Mouse (Mus musculus): ENCODE data around the gene Lpxn. TPM values are rescaled to one million over a fixed set of nuclear protein-coding genes. Genes with fewer than 3 reads are reported as not detected.

Lpxn gene
- polyA plus RNA-seq, 2 experiments: 4.0 to 4.8 TPM

GRCm38 (mm10) chr19:12765308-12765707 lies 30.7 kb upstream of the Lpxn start, which contains the start of gene Cntf:
Gene Cntf, minus strand, starts transcription at chr19:12765632.
- no peak within 1 kb of the TSS for H3K9ac ChIP-seq (ENCODE audit: low read depth, low read length, severe bottlenecking)
- 66% methylated on average over 7 of the region's 7 CpGs for WGBS
- no peak for ATAC-seq (ENCODE audit: low FRiP score, low read depth)
- H3K4me1 ChIP-seq (ENCODE audit: control insufficient read depth, insufficient read depth, low read length): no peaks in the 10 kb centered on the region
- H3K27ac ChIP-seq (replicated peaks; ENCODE audit: low read depth, low read length): no peak within 1 kb of the TSS
- no peak within 1 kb of the TSS for H3K4me2 ChIP-seq (replicated peaks; ENCODE audit: low read depth, low read length, severe bottlenecking)
- peaks cover 46% of the 10 kb centered on the region for H3K36me3 ChIP-seq (ENCODE audit: control insufficient read depth, insufficient read depth, low read length)
- TF ChIP-seq POLR2A (IDR thresholded peaks at IDR 0.05; ENCODE audit: borderline replicate concordance, extremely low read depth, insufficient read depth, insufficient read length): no peak
- no peak for DNase-seq (ENCODE audit: low spot score)
- no peak within 1 kb of the TSS for H3K4me3 ChIP-seq (replicated peaks; ENCODE audit: low read length)
- H3K27me3 ChIP-seq (ENCODE audit: control insufficient read depth, insufficient read depth, low read length): no peaks in the 10 kb centered on the region
- H3K9me3 ChIP-seq (ENCODE audit: control insufficient read depth, low read length): no peaks in the 10 kb centered on the region

- Histone ChIP-seq H3K9me3 (ENCODE audit: control insufficient read depth, low read length) (no peaks in the 10 kb centered on the region), H3K4me1 (ENCODE audit: control insufficient read depth, insufficient read depth, low read length) (no peaks in the 10 kb centered on the region), H3K36me3 (ENCODE audit: control insufficient read depth, insufficient read depth, low read length) (peaks cover 49% of the 10 kb centered on the region), H3K27me3 (ENCODE audit: control insufficient read depth, insufficient read depth, low read length) (no peaks in the 10 kb centered on the region), H3K9ac (ENCODE audit: low read depth, low read length, severe bottlenecking) (no peak overlapping the region), H3K4me3 (replicated peaks; ENCODE audit: low read length) (no peak overlapping the region), H3K4me2 (replicated peaks; ENCODE audit: low read depth, low read length, severe bottlenecking) (no peak overlapping the region), H3K27ac (replicated peaks; ENCODE audit: low read depth, low read length) (no peak overlapping the region)
- WGBS: 93% methylated on average over 5 of the region's 5 CpGs
- TF ChIP-seq POLR2A (IDR thresholded peaks at IDR 0.05; ENCODE audit: borderline replicate concordance, extremely low read depth, insufficient read depth, insufficient read length): no peak
- DNase-seq (ENCODE audit: low spot score) (no peak), ATAC-seq (ENCODE audit: low FRiP score, low read depth) (no peak)
These were observed 25.1 kb upstream of the Lpxn start for GRCm38 (mm10) chr19:12770888-12771287.

- no peak for TF ChIP-seq POLR2A (IDR thresholded peaks at IDR 0.05; ENCODE audit: borderline replicate concordance, extremely low read depth, insufficient read depth, insufficient read length)
- no peak overlapping the region for H3K9ac ChIP-seq (ENCODE audit: low read depth, low read length, severe bottlenecking)
- H3K4me1 ChIP-seq (ENCODE audit: control insufficient read depth, insufficient read depth, low read length): no peaks in the 10 kb centered on the region
- ATAC-seq (ENCODE audit: low FRiP score, low read depth): no peak
- no peak for DNase-seq (ENCODE audit: low spot score)
- H3K36me3 ChIP-seq (ENCODE audit: control insufficient read depth, insufficient read depth, low read length): peaks cover 23% of the 10 kb centered on the region
- no peak overlapping the region for H3K4me3 ChIP-seq (replicated peaks; ENCODE audit: low read length)
- H3K27ac ChIP-seq (replicated peaks; ENCODE audit: low read depth, low read length): no peak overlapping the region
- no peak overlapping the region for H3K4me2 ChIP-seq (replicated peaks; ENCODE audit: low read depth, low read length, severe bottlenecking)
- H3K9me3 ChIP-seq (ENCODE audit: control insufficient read depth, low read length): no peaks in the 10 kb centered on the region
- no peaks in the 10 kb centered on the region for H3K27me3 ChIP-seq (ENCODE audit: control insufficient read depth, insufficient read depth, low read length)
These were observed 15.6 kb upstream of the Lpxn start for GRCm38 (mm10) chr19:12780437-12780836.

- Histone ChIP-seq H3K36me3 (ENCODE audit: control insufficient read depth, insufficient read depth, low read length) (no peaks in the 10 kb centered on the region), H3K27ac (replicated peaks; ENCODE audit: low read depth, low read length) (no peak overlapping the region), H3K4me2 (replicated peaks; ENCODE audit: low read depth, low read length, severe bottlenecking) (no peak overlapping the region), H3K4me1 (ENCODE audit: control insufficient read depth, insufficient read depth, low read length) (no peaks in the 10 kb centered on the region), H3K4me3 (replicated peaks; ENCODE audit: low read length) (no peak overlapping the region), H3K27me3 (ENCODE audit: control insufficient read depth, insufficient read depth, low read length) (no peaks in the 10 kb centered on the region), H3K9ac (ENCODE audit: low read depth, low read length, severe bottlenecking) (no peak overlapping the region), H3K9me3 (ENCODE audit: control insufficient read depth, low read length) (no peaks in the 10 kb centered on the region)
- WGBS: 51% methylated on average over 2 of the region's 2 CpGs
- DNase-seq (ENCODE audit: low spot score) (no peak), ATAC-seq (ENCODE audit: low FRiP score, low read depth) (no peak)
- no peak for TF ChIP-seq POLR2A (IDR thresholded peaks at IDR 0.05; ENCODE audit: borderline replicate concordance, extremely low read depth, insufficient read depth, insufficient read length)
These were observed 9.1 kb upstream of the Lpxn start for GRCm38 (mm10) chr19:12786803-12787395.

- H3K4me3 ChIP-seq (replicated peaks; ENCODE audit: low read length): no peak overlapping the region
- WGBS: 31% methylated on average over 4 of the region's 4 CpGs
- ATAC-seq (ENCODE audit: low FRiP score, low read depth) (no peak), DNase-seq (ENCODE audit: low spot score) (no peak)
- TF ChIP-seq POLR2A (IDR thresholded peaks at IDR 0.05; ENCODE audit: borderline replicate concordance, extremely low read depth, insufficient read depth, insufficient read length): no peak
- no peaks in the 10 kb centered on the region for H3K4me1 ChIP-seq (ENCODE audit: control insufficient read depth, insufficient read depth, low read length)
- H3K9me3 ChIP-seq (ENCODE audit: control insufficient read depth, low read length): no peaks in the 10 kb centered on the region
- no peaks in the 10 kb centered on the region for H3K27me3 ChIP-seq (ENCODE audit: control insufficient read depth, insufficient read depth, low read length)
- H3K36me3 ChIP-seq (ENCODE audit: control insufficient read depth, insufficient read depth, low read length): no peaks in the 10 kb centered on the region
- no peak overlapping the region for H3K27ac ChIP-seq (replicated peaks; ENCODE audit: low read depth, low read length)
- no peak overlapping the region for H3K9ac ChIP-seq (ENCODE audit: low read depth, low read length, severe bottlenecking)
- H3K4me2 ChIP-seq (replicated peaks; ENCODE audit: low read depth, low read length, severe bottlenecking): no peak overlapping the region
These were observed 8.3 kb upstream of the Lpxn start for GRCm38 (mm10) chr19:12787721-12788120.

GRCm38 (mm10) chr19:12792374-12792773 lies 3.6 kb upstream of the Lpxn start:
- ATAC-seq (ENCODE audit: low FRiP score, low read depth) (no peak), DNase-seq (ENCODE audit: low spot score) (no peak)
- no peak for TF ChIP-seq POLR2A (IDR thresholded peaks at IDR 0.05; ENCODE audit: borderline replicate concordance, extremely low read depth, insufficient read depth, insufficient read length)
- H3K36me3 ChIP-seq (ENCODE audit: control insufficient read depth, insufficient read depth, low read length): no peaks in the 10 kb centered on the region
- no peak overlapping the region for H3K4me3 ChIP-seq (replicated peaks; ENCODE audit: low read length)
- H3K9me3 ChIP-seq (ENCODE audit: control insufficient read depth, low read length): no peaks in the 10 kb centered on the region
- H3K4me2 ChIP-seq (replicated peaks; ENCODE audit: low read depth, low read length, severe bottlenecking): no peak overlapping the region
- no peak overlapping the region for H3K9ac ChIP-seq (ENCODE audit: low read depth, low read length, severe bottlenecking)
- no peaks in the 10 kb centered on the region for H3K27me3 ChIP-seq (ENCODE audit: control insufficient read depth, insufficient read depth, low read length)
- H3K4me1 ChIP-seq (ENCODE audit: control insufficient read depth, insufficient read depth, low read length): 0 out of 2 replicates have a peak, but pooled peaks cover 5% of the 10 kb centered on the region
- H3K27ac ChIP-seq (replicated peaks; ENCODE audit: low read depth, low read length): no peak overlapping the region

All from limb, embryonic 14.5 days (tissue).